Mouse (Mus musculus) liver, embryonic 13.5 days (tissue): ENCODE measurements around the gene Elf1. TPM values are rescaled to one million over a fixed set of nuclear protein-coding genes. Genes with fewer than 3 reads are reported as not detected.

Source experiments
- ATAC-seq: fragments of 200-750 bp; cut with Nextera tagmentation; 2 replicates; pipeline ENCODE4 v1.8.0; 2017; ENCODE audit warnings: low read depth, mild to moderate bottlenecking, moderate number of reproducible peaks, moderate library complexity
- DNase-seq: peaks from one replicate; pipeline ENCODE4 v3.0.0; 2022
- H3K27ac ChIP-seq: fragments of 300-500 bp; sonication (generic); 2 replicates; pipeline ENCODE4 v1.5.1; 2015; ENCODE audit warnings: moderate library complexity, mild to moderate bottlenecking, inconsistent platforms
- H3K27me3 ChIP-seq: fragments of 300-500 bp; sonication (generic); 2 replicates; pipeline ENCODE4 v1.6.1; 2015; ENCODE audit warnings: mild to moderate bottlenecking, inconsistent platforms
- H3K36me3 ChIP-seq: fragments of 300-500 bp; sonication (generic); 2 replicates; pipeline ENCODE4 v1.6.1; 2015; ENCODE audit warnings: mild to moderate bottlenecking, inconsistent platforms
- H3K4me1 ChIP-seq: fragments of 300-500 bp; sonication (generic); replicated peaks from 2 replicates; pipeline ENCODE4 v1.6.1; 2015; ENCODE audit warnings: inconsistent platforms
- H3K4me2 ChIP-seq: fragments of 300-500 bp; sonication (generic); 2 replicates; pipeline ENCODE4 v1.6.1; 2015; ENCODE audit warnings: inconsistent platforms, mild to moderate bottlenecking, moderate library complexity
- H3K4me3 ChIP-seq: fragments of 300-500 bp; sonication (generic); replicated peaks from 2 replicates; pipeline ENCODE4 v1.5.1; 2015; ENCODE audit warnings: mild to moderate bottlenecking, inconsistent platforms
- H3K9ac ChIP-seq: fragments of 300-500 bp; sonication (generic); 2 replicates; pipeline ENCODE4 v1.6.1; 2015; ENCODE audit warnings: mild to moderate bottlenecking, inconsistent platforms
- H3K9me3 ChIP-seq: fragments of 300-500 bp; sonication (generic); replicated peaks from 2 replicates; pipeline ENCODE4 v1.6.1; 2016; ENCODE audit warnings: inconsistent platforms
- WGBS: fragments of 180-500 bp; shearing (Covaris S2); methylation state at CpG from one replicate; pipeline ENCODE4 v1.1.7; 2015; ENCODE audit not compliant: insufficient replicate concordance; 5-methylcytosine and 5-hydroxymethylcytosine counted together
- polyA plus RNA-seq: library from polyadenylated mRNA; unstranded; fragments of >200 nt; fragmentation: Nextera tagmentation; extraction: Ambion mirVana; gene quantifications from 2 replicates; pipeline ENCODE4 v1.2.1, GENCODE M21; 2015

Gene Elf1
- polyA plus RNA-seq, 1 experiment from 2014 or later, result 11.9 TPM

DNA sequence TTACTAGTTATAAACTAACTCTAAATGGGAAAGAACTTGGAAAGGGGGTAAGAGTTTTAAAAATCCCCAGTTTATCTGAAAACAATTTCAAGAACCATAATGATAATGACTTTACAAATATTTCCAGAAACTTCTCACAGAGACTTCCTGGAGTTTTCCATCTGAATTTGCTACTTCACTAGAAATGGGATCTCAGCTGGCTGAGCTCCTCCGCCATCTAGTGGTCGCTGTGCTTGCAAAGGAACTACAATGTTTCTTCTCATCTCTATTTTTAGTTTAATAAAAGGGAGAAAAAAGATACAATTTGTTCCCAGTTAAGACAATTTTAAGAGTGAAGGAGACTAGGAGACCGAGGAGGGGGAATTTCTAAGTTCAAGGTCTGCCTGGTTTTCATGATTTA, 13.4 kb upstream of the Elf1 start:
- DNase-seq (peak; percentile 33), ATAC-seq (no peak)
- H3K36me3 ChIP-seq, result peaks cover 80% of the 10 kb centered on the region

DNA sequence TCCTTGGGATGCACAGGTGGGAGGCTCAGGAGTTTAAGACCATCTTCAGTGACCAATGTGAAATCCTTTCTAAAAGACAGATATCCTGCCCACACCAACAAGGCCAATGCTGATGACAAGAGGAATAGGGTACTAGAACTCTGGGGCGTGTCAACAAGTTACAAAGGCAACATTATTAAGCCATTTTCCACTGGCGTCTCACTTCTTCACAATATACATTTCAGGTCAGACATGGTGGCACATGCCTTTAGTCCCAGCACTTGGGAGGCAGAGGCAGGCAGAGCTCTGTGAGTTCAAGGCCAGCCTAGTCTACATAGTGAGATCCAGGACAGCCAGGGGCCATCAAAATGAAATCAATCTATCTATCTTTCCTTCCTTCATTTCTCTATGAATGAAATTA, 7.6 kb upstream of the Elf1 start:
- Histone ChIP-seq H3K27ac (no peak overlapping the region), H3K9me3 (no peaks in the 10 kb centered on the region), H3K4me3 (no peak overlapping the region), H3K27me3 (no peaks in the 10 kb centered on the region), H3K36me3 (peaks cover 78% of the 10 kb centered on the region), H3K4me1 (no peaks in the 10 kb centered on the region), H3K4me2 (no peak overlapping the region), H3K9ac (no peak overlapping the region)
- no peak for ATAC-seq
- no peak for DNase-seq
- WGBS, result 85% methylated on average over 2 of the region's 2 CpGs

More for the DNA sequence above, 13.4 kb upstream of the Elf1 start:
- no peaks in the 10 kb centered on the region for H3K9me3 ChIP-seq
- 28% methylated on average over 3 of the region's 3 CpGs for WGBS
- H3K27me3 ChIP-seq, result no peaks in the 10 kb centered on the region
- H3K4me1 ChIP-seq, result no peaks in the 10 kb centered on the region
- no peak overlapping the region for H3K9ac ChIP-seq
- H3K4me2 ChIP-seq, result no peak overlapping the region
- no peak overlapping the region for H3K4me3 ChIP-seq
- H3K27ac ChIP-seq, result no peak overlapping the region

DNA sequence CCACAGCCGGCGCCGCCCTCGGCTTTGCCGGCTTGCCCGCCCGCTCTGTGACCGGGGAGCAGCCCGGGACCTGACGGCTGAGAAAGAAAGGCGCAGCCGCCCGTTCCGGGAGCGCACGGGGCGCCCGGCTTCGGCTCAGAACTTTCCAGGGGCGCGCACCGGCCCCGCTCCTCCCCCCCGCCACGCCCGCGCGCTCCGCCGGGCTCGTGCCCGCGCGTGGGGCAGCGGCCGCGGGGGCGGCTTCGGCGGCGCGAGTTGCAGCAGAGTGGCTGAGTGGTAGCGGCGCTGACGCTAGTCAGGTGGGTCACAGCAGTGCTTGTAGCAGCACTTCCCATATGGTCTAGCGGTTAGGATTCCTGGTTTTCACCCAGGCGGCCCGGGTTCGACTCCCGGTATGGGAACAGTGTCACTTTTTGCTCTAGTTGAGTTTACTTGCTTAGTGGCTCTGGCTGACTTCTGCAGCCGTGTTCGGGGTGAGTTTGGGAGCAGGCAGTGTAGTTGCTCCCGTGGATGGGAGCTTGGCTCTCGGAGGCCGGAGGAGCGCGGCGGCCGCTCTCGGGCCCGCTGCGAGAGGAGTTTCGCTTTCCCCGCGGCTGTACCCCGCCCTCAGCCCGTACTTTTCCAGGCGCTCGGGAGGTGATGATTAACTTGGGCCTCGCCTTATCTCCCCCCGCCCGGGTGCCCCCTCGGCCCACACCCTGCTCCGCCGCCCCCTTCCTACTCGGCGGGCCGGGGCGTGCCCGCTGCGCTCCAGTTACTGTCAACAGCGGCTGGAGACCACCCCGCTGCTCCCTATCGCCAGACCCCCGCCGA, 551 bp downstream of the Elf1 start, which contains the start of gene Wbp4:
TSS of gene Wbp4 (minus strand) at position 182 of the 813 bp plus-strand sequence.
- H3K27me3 ChIP-seq, result no peaks in the 10 kb centered on the region
- peaks cover 53% of the 10 kb centered on the region for H3K4me1 ChIP-seq
- peaks cover 11% of the 10 kb centered on the region for H3K36me3 ChIP-seq
- peak within 1 kb of the TSS; percentile 79 for H3K4me2 ChIP-seq
- peak within 1 kb of the TSS; percentile 88 for H3K4me3 ChIP-seq
- H3K27ac ChIP-seq, result peak within 1 kb of the TSS; percentile 100
- under 1% methylated on average over 82 of the region's 86 CpGs for WGBS
- peak; percentile 86 for ATAC-seq
- no peaks in the 10 kb centered on the region for H3K9me3 ChIP-seq
- H3K9ac ChIP-seq, result peak within 1 kb of the TSS; percentile 97
- peak; percentile 90 for DNase-seq

DNA sequence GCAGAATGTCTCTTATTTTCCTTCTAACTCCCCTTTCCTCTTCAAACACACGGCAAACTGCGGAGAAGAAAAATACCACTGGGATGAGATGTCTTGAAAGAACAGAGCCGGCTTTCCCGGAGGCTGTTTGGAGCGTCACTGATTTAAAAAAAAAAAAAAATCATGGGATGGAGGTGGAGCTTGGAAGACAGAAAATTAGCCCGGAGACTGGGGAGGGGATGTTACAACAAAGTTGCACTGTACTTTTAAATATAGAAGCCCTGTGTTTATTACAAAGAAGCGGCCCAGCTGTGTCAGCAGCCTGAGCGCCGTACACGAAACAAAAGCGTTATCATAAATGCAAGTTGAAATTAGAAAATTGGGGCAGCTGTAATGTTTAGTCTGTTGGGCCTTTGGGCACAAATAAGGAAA, 1.3 kb downstream of the Elf1 start:
- peak overlapping the region; percentile 79 for H3K4me2 ChIP-seq
- no peaks in the 10 kb centered on the region for H3K27me3 ChIP-seq
- no peaks in the 10 kb centered on the region for H3K9me3 ChIP-seq
- H3K9ac ChIP-seq, result peak overlapping the region; percentile 97
- peak overlapping the region; percentile 88 for H3K4me3 ChIP-seq
- DNase-seq (peak; percentile 18), ATAC-seq (no peak)
- H3K36me3 ChIP-seq, result peaks cover 6% of the 10 kb centered on the region; the same call in 1 of the 2 replicates
- WGBS, result under 1% methylated on average over 11 of the region's 11 CpGs
- H3K27ac ChIP-seq, result peak overlapping the region; percentile 100
- peaks cover 60% of the 10 kb centered on the region for H3K4me1 ChIP-seq

DNA sequence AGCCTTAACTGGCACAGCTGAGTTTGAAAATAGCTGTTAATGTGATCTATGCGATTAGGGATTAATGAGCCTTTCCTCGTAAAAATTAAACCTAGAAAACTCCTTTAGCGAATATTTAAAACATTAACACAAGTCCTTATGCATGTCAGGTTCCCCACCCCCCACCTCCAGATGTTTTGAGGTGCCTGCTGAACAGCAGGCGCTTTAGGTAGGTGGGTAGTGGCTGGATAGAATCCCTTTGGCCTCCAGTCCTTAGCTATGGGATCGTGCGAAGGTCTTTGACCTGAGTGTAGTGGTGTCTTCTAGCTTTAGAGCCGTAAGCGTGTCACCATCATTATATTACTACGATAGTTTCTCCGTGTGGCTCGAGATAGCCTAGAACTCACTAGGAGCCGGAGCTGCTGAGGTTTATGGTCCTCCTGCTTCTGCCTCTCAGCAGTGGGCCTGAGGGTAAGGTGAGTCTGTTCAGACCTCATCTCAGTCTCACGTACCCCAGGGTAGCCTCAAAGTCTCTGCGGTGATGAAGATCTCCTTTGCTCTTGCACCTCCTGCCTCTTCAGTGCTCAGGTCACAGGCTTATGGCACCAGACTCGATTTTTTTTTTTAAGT, 1.9 kb downstream of the Elf1 start:
- 28% methylated on average over 15 of the region's 15 CpGs for WGBS
- no peaks in the 10 kb centered on the region for H3K27me3 ChIP-seq
- H3K9me3 ChIP-seq, result no peaks in the 10 kb centered on the region
- H3K4me1 ChIP-seq, result peaks cover 66% of the 10 kb centered on the region
- H3K36me3 ChIP-seq, result peaks cover 3% of the 10 kb centered on the region; the same call in 1 of the 2 replicates
- peak overlapping the region; percentile 79 for H3K4me2 ChIP-seq
- H3K27ac ChIP-seq, result peak overlapping the region; percentile 100
- peak overlapping the region; percentile 88 for H3K4me3 ChIP-seq
- peak overlapping the region; percentile 97 for H3K9ac ChIP-seq
- no peak for DNase-seq
- ATAC-seq, result no peak

DNA sequence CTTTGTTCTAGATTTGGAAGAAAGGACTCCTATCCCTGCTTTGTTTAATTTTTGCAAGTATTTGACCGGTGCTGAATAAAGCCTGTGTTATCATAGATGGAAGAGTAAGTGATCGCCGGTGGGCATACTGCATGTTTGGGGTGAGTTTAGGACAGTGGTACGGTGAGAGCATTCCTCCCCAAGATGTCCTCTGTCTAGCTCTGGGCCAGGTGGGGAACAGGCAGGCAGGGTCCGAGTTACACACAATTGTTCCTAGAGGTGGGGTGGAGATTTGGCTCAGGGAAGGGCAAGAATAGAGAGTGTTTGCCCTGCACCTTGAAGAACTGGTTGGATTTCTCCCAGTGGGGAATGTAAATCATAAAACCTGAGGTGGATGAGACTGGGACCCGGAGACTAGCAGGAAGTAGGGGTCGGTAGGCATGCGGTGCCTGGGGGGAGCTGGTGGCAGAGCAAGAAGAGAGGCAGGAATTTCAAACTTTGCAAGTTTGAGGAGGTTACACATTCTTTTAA, 2.7 kb downstream of the Elf1 start:
- peaks cover 74% of the 10 kb centered on the region for H3K4me1 ChIP-seq
- DNase-seq, result no peak

DNA sequence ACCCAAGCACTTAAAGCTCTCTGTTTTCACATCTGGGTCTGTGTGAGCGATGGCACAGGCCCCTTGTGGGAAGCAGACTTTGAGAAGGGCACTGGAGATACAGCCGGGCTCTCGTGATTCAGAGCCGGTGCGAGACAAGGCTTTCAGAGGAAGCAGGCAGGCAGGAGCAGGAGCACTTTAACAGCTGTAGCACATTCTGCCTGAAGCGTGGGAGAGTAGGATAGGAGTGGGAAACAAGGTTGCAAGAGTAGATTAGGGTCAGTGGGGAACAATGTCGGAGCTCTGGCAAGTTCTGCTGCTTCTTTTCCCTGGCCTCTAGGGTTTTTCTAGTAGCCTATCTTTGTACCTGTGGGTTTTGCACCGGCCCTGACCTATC, 5.6 kb downstream of the Elf1 start:
- peaks cover 68% of the 10 kb centered on the region for H3K4me1 ChIP-seq
- 9% methylated on average over 8 of the region's 8 CpGs for WGBS
- peak; percentile 24 for ATAC-seq

More for the DNA sequence above, 2.7 kb downstream of the Elf1 start:
- no peak for ATAC-seq
- 57% methylated on average over 8 of the region's 8 CpGs for WGBS
- peak overlapping the region; percentile 100 for H3K27ac ChIP-seq
- H3K4me3 ChIP-seq, result peak overlapping the region; percentile 88
- peak overlapping the region; percentile 97 for H3K9ac ChIP-seq
- no peaks in the 10 kb centered on the region for H3K27me3 ChIP-seq
- H3K4me2 ChIP-seq, result peak overlapping the region; percentile 79
- H3K9me3 ChIP-seq, result no peaks in the 10 kb centered on the region
- no peaks in the 10 kb centered on the region for H3K36me3 ChIP-seq

DNA sequence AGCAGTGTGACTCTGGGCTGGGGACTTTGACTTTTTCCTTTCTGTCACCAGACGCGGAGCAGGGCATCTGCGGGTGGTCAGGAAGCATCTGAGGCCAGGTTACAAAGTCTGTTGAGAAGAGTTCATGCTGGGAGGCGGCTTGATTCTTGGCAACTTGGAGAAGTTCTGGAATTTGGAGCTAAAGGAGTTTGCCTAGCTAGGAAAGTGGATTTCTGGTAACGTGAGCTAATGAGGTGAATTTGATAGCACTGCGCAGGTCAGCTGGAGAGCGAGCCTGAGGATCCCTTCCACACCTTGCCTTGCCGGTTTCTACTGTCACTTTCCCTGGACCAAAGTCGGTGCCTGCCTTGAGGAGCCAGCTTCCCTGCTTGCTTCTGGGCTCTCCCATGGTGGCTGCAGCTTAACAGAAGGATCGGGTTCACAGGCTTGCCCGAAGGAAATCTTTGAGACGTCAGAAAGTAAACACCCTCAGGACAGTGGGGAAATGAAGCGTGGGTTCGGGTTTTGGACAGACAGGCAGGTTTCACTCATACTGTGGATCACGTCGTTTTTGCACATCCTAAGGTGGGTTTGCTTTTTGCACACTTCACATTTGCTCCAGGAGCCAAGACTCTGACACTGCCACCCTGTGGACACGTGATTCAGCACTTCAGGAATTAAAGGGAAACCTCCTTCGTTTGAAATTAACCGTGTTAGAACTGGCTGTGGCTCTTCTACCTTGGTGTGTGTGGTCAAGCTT, 6.2 kb downstream of the Elf1 start:
- DNase-seq (peak; percentile 44), ATAC-seq (peak; percentile 49)
- H3K4me2 ChIP-seq, result peak overlapping the region; percentile 73
- H3K9ac ChIP-seq, result peak overlapping the region; percentile 74
- H3K36me3 ChIP-seq, result peaks cover 10% of the 10 kb centered on the region
- H3K27me3 ChIP-seq, result no peaks in the 10 kb centered on the region
- peaks cover 68% of the 10 kb centered on the region for H3K4me1 ChIP-seq
- no peaks in the 10 kb centered on the region for H3K9me3 ChIP-seq
- 7% methylated on average over 19 of the region's 19 CpGs for WGBS
- peak overlapping the region; percentile 55 for H3K4me3 ChIP-seq
- H3K27ac ChIP-seq, result peak overlapping the region; percentile 82

More for the DNA sequence above, 5.6 kb downstream of the Elf1 start:
- Histone ChIP-seq H3K27ac (peak overlapping the region; percentile 82), H3K4me3 (peak overlapping the region; percentile 55), H3K9ac (peak overlapping the region; percentile 74), H3K27me3 (no peaks in the 10 kb centered on the region), H3K9me3 (no peaks in the 10 kb centered on the region), H3K36me3 (peaks cover 5% of the 10 kb centered on the region; the same call in 1 of the 2 replicates), H3K4me2 (peak overlapping the region; percentile 73)
- DNase-seq, result peak; percentile 30

DNA sequence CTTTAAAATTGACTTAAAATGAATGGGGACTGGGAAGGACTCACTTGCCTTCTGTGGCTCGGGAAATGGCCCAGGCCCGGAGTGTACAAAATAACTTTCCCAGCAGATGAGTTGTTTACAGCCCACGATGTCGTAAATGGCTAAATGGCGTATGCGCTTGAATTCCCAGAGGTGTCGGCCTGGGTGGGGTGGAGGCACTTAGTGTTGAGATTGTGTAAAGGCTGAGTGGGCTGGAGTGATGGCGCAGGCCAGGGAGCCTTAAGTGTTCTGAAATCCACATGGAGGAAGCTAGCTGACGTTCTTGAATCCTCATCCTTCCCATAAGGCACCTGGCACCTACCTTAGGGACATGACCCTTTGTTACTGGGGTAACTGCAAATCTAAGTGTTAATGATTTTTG, 7.5 kb downstream of the Elf1 start:
- Histone ChIP-seq H3K4me2 (no peak overlapping the region), H3K36me3 (peaks cover 20% of the 10 kb centered on the region), H3K4me3 (no peak overlapping the region), H3K9me3 (no peaks in the 10 kb centered on the region), H3K4me1 (peaks cover 57% of the 10 kb centered on the region), H3K27ac (no peak overlapping the region), H3K9ac (0 out of 2 replicates have a peak overlapping the region, but pooled peaks have one; percentile 26), H3K27me3 (no peaks in the 10 kb centered on the region)
- no peak for DNase-seq
- ATAC-seq, result no peak
- WGBS, result 83% methylated on average over 9 of the region's 9 CpGs

DNA sequence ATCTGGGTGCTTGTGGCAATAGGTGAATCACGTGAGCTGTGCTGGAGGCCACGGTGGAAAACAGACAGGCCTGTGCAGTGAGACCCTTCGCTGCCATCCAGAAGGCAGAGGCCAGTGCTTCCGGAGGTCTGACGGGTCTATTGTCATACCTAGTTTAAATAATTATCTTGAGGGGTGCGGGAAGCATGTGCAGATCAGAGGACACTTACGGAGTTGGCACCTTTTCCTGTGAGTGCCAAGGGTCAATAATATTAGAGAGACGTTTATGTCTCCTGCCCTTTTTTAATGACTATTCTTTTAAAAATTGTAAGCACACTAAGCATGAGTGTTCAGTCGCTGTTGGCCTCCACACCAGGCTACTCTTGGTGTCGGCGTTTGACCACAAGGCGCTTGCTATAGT, 8.2 kb downstream of the Elf1 start:
- no peak overlapping the region for H3K4me3 ChIP-seq
- DNase-seq (no peak), ATAC-seq (no peak)
- no peaks in the 10 kb centered on the region for H3K27me3 ChIP-seq
- H3K27ac ChIP-seq, result peak overlapping the region; percentile 27; the same call in 1 of the 2 replicates
- H3K4me1 ChIP-seq, result peaks cover 53% of the 10 kb centered on the region
- H3K9ac ChIP-seq, result no peak overlapping the region
- WGBS, result 73% methylated on average over 12 of the region's 12 CpGs
- H3K4me2 ChIP-seq, result no peak overlapping the region
- H3K36me3 ChIP-seq, result peaks cover 22% of the 10 kb centered on the region
- no peaks in the 10 kb centered on the region for H3K9me3 ChIP-seq

DNA sequence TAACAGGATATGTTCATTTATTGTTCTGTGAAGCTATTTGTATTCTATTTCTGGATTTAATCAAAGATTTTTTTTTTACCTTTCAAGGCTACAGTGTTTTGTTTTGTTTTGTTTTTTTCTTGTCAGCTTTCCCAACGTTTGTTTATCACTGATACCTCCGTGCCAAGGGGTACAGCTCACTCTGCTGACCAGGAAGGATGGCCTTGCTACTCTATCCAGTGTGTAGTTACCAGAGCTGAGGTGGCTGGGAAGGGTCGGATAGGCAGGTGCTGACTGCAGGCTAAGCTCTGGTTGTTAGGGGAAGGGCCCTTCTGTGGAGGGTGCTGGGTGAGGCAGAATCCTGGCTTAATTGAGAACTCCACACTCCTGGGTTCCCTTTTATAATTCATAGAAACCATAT, 9.3 kb downstream of the Elf1 start:
- Histone ChIP-seq H3K9ac (no peak overlapping the region), H3K4me1 (peaks cover 47% of the 10 kb centered on the region), H3K36me3 (peaks cover 30% of the 10 kb centered on the region), H3K27ac (no peak overlapping the region), H3K4me2 (no peak overlapping the region), H3K9me3 (no peaks in the 10 kb centered on the region), H3K27me3 (no peaks in the 10 kb centered on the region), H3K4me3 (no peak overlapping the region)
- no peak for ATAC-seq
- 70% methylated on average over 3 of the region's 3 CpGs for WGBS
- no peak for DNase-seq
